Mouse (Mus musculus) layer of hippocampus, adult 8-10 months (tissue): ENCODE results near the gene Ston1. TPM values are rescaled to one million over a fixed set of nuclear protein-coding genes. Genes with fewer than 3 reads are reported as not detected.
A peak's percentile ranks its signal among the peaks of the same experiment; 100 is the strongest.

Experiments used
- DNase-seq, 2 experiments: peaks; one replicate each; pipeline ENCODE4 v3.0.0; 2022; ENCODE audit warnings: low spot score in 2 of 2
- total RNA-seq, 4 experiments: library from RNA; stranded (reverse); gene quantifications; 2 replicates each; pipeline ENCODE4 v1.2.4; 2022

Ston1 gene
- total RNA-seq = 10 to 100 TPM; 11.3 to 16.7 (median 15.4) TPM

DNA sequence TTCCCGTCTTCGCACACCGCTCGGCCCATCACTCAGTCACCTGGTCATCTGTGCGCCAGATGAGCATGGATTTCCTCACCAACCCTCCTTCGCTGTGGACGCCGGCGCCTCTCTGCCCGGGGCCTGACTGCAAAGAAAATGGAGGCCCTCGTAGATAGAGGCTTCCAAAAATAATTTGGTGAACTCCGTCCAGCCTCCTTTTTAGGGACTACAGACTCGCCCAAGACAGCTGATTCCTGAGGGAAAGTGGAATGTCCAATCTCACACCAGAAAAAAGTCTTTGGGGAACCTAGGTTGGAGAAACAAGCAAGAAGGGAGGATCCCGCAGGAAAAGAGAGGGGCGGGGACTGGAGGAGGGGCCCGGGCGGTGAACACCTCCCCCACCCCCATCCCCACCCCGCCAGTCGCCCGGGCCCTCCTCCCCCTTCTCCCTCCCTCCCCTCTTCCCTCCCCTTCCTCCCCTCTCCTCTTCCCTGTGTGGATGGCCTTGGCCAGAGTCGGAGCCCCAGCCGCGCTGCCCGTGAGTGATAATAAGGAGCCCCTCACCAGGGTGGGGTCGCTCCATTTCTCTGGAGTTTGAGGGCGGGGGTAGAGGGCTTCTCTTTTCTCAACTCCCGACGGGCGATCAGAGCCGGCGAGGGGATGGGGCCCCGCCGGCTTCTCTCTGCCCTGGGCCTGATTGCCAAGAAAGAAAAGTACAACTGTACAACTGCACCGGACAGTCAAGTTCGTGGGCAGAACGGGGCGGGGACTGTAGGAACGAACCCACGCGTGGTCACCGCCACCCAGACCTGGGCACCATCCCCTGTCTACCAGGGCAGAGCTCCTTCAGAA, at the start of gene Ston1:
Gene Ston1, plus strand, starts transcription at position 463 of the 834 bp plus-strand sequence.
- DNase-seq = peak in 1 of 2 experiments; percentile 61

DNA sequence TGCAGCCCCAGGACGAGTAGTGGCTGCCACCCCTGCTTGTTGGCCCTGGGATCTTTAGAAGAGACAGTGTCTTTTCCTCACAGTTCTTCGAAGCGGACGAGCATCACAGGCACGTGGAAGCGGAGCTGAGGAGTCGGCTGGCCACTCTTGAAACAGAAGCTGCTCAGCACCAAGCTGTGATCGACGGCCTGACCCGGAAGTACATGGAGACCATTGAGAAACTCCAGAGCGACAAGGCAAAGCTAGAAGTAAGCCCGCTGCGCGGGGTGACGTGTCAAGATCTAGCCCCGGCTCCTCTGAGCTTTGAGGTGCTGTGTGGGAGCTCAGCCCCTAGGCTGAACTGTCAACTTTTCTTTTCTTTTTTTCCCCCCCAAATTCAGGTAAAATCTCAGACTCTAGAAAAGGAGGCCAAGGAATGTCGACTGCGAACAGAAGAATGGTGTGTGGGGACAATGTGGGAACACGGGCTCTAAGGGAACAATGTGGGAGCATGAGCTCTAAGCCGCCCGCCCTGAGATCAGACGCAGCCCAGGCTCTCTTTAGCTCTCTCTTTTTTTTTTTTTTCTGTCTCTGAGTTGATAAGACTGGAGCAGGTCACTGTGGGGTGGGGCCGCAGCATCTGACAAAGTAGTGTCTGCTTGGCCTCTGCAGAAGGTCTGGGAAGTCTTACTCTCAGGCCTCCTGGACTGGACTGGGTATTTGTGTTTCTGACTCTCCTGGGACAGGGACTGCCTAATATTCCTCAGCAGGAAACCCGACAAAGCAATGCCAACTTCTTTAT, 47.9 kb upstream of the Ston1 start:
- DNase-seq = no peak

DNA sequence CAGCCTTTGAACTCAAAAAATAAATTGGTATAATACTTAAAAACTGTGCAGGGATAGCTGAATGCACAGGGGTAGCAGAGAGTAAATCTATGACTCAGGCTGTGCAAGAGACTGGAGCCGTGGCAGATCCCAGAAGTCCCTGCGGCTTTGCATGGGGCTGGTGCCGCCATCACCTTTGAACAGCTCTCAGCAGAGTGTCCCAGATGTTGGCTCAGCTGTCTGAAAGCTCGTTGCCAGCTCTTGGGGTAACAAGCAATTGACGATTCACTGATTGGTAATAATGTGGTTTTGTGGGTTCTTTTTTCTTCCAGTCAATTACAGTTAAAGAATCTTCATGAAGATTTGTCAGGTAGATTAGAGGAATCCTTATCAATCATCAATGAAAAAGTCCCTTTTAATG, 47.1 kb upstream of the Ston1 start:
- no peak for DNase-seq

DNA sequence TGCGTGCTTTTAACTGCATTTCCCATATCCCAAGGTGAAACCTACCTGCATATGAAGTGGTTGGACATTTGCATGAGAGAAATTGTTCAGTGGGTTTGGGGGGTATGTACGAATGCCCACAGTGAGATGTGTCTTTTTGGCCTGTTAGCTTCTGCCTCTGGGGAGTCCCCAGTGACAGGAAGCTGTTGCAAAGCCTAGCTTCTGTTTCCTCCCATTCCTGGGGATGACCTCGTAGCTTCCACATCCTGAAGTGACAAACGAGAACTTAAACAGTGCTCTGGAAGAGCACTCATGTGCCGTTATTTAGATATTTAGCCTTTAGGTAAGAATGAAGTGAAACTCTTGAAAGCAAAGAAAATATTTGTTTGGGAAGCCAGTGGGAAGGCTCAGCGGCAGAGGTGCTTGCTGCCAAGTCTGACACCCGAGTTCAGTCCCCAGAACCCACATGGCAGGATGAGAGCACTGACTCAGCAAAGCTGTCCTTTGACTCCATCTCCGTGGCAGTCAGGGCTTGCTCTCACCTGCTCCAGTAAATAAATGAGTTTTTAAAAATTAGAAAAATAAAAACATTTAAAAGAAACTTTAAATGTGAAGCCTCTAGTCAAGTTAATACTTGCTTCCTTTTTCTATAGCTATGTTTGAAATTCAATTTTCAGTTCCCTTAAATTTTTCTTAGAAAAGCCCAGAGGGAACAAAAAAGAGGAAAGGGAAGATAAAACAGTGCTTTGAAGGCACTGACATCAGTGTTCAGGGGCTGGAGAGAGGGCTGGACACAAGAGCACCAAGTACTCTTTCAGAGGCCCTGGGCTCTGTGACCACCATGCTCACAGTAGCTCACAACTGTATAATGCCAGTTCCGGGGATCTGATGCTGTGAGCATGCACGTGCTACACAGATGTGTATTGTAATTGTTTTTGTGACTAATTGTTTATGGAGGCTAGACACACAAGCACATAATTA, 46.2 kb upstream of the Ston1 start:
- DNase-seq = no peak

DNA sequence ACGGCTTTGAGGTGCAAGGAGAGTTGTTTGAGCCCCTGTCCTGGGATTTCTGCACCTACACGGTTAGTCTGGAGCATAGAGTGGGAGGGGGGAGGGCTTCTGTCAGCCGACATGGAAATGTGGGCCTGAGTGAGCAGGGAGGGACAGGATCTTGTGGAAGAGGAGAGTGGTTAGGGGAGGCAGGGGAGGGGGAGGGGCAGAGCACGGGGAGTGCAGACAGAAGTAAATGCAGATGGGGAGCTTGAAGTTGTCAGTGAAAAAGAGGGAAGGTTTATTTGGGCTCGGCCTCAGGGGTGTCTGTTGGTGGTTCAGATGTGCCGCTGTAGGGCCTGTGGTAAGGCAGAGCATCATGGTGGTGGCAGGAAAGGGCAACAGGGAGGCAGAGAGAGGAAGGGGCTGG, 44.9 kb upstream of the Ston1 start:
- no peak for DNase-seq

DNA sequence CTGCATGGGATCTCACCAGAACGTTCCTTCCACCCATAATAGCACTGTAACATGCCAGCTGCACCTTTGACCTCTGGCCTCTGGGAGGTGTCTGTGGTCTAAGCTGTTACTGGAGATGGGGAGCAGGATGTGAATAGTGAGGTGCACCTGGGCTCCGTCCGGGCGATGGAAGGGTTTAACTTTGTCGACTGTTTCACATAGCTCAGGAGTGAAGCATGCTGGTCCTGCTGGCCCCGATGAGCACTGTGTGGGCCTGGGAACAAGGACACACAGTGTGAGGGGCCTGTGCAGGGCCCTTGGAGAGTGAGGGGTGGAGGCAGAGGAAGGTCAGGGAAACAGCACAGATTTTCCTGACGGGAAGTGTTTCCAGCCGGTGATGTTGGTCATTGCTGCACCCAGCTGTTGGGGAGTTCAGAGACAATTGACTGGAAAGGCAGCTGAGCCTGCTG, 44.5 kb upstream of the Ston1 start:
- DNase-seq = no peak

DNA sequence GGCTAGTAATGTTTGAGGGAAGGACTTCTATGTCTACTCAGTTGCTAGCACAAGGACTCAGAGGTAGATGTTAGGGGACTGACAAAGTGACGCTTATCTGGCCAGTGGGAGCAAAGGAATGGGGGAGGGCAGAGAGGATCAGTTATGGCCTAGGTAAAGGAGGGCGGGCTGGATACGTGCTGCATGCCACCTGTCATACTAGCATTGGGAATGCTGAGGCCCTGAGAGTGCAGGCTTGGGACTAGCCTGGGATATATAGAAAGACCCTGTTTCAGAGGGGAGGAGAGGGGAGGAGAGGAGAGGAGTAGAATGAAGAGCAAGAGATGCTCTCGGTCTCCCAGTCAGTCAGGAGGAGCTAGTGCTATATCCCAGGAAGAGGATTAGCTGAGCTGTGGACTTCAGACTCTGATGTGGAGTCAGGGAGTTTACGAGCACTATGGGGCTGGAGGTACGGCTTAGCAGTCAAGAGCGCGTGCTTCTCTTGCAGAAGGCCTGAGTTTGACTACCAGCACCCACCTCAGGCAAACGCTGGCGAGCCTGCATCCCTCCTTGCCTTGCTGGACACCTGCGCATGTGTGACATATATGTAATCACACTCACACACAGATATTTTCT, 43.9 kb upstream of the Ston1 start:
- DNase-seq = no peak

DNA sequence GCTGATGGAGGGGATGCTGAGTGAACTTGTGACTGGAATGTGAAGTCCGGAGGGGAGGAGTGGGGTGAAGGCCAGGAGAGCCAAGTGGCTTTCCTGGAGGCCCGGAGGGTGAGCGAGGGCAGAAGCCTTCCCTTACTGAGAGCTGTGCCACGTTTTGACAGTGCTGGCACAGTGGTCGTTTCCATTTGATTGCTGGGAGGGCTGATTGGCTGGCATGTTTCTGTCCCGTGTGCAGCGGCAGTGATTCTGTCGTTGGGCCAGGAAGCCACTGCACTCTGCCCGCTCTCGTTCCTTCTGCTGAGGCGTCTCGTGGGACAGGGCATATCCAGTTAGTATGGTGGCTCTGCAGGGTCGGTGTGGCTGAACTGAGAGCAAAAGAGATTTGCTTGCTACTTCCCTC, 41.3 kb upstream of the Ston1 start:
- DNase-seq = no peak

DNA sequence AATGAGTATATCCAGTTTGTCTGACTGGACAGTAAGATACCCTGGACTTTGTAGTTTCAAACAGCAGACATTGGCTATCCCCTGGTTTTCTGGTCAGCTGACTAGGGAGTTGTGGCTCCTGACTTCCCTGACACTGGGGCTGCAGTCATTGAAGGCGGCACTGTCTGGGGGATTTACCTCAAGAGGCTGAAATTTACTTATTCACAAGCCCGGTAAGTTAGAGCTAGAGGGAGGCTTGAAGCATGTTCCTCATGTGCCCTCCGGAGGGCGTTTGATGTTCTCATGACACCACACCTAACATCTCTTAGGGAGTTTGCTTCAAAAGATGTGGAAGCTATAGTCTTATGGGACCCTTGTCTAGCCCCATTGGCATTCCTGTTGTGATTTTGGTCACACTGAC, 40.8 kb upstream of the Ston1 start:
- no peak for DNase-seq

DNA sequence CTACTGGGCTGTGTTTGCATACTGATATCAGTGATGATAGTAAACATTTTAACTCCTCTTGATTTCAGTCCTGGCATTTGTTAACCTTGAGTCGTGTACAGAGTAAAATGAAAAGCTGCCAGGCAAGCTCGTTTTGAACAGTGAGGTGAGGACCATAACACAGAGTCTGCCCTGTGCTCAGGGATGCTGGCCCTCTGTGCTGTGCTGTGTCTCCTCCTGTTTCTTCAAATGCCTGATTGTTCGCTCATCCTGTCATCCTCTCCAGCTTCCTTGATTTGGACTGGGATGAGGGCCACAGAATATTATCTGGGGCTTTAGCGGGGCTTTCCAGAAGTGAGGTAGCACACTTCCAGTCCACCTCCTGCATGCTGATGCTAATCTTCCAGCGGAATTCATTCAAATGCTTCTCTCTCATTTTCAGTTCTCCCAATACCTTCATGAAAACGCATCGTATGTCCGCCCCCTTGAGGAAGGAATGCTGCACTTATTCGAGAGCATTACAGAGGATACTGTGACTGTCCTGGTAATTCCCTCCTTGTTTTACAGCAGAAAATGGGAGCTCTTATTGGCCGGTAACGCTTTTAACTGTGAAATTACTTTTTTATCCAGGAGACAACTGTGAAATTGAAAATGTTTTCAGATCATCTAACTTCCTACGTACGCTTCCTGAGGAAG, 39.2 kb upstream of the Ston1 start:
- peak; percentile 56 to 70 for DNase-seq

DNA sequence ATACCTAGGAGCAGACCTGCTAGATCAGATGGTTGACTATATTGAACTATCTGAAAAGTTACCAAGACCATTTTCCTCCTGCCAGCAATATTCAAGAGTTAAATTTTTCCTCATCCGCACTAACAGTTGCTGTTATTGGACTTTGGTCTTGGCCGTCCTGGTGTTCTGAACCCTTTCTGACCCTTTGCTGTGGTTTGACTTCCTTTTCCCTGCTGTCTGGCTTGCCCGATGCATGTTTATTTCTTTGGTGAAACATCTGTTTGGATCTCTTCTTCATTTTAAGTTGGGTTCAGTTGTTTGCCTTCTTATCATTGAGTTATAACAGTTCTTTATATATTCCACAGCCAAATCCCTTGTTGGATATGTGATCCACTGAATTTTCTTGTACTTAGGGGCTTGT, 33.9 kb upstream of the Ston1 start:
- DNase-seq = no peak

DNA sequence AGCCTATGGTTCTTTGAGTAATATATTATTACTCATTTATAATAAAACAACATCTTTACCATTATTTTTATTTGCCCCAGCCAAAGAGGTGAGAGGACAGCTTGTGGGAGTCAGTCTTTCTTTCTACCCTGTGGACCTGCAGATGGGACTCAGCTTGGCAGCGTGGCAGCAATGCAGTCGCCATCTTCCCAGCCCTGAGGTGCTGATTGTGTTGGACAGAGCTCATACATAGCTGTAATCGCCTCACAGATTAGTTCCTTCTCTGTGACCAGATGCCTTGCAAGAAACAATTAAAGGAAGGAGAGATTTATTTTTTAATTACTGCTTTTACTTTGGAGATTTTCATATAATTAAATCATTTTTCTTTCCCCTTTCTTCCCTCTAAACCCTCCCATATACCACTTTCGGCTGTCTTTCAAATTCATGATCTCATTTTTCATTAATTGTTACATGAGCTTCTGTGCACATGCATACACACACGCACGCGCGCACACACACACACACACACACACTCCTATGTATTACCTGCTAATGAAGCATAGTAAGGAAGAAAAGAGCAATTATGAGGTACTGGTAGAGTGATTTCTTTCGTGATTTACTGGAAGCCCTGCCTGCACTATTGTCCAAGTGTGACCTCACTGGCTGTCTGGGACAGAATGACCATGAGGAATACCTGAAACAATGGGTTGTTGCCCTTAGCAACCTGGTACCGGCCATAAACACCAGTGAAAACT, 27.5 kb upstream of the Ston1 start:
- no peak for DNase-seq

DNA sequence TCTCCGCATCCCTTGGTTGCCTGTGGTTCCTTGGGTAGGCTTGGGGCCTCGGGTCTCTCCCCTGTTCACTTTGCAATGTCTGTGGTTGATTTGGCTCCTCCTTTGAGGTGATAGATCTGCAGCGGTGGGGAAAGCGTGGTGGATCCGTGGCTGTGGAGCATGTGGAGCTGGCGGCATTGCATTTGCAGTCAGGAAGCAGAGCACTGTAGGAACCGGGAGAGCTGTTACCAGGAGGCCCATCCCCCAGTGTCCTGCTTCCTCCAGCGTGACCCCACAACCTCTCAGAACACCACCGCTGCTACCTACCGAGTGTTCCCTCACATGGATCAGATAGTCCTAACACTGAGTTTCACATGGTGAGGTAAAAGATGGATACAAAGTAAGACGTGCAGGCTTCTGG, 26.7 kb upstream of the Ston1 start:
- DNase-seq = no peak

DNA sequence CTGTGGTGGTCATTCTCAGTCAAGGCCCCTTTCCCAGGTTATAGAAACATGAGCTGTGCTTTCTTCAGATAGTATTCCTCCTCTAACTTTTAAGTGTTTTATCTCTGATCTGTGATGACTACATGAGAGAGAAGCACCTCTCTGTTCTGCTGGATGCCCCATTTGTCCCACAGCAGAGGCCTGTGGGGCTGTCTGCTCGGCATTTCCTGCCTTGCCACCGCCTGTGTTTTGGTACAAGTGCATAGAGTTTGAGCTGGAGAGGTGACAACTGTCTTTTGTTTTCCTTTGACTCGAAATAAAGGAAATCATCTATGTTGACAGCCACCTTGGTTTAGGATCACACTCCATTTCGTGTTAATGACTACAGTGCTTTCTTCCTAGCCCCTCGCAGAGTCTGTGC, 22.7 kb upstream of the Ston1 start:
- DNase-seq = no peak

DNA sequence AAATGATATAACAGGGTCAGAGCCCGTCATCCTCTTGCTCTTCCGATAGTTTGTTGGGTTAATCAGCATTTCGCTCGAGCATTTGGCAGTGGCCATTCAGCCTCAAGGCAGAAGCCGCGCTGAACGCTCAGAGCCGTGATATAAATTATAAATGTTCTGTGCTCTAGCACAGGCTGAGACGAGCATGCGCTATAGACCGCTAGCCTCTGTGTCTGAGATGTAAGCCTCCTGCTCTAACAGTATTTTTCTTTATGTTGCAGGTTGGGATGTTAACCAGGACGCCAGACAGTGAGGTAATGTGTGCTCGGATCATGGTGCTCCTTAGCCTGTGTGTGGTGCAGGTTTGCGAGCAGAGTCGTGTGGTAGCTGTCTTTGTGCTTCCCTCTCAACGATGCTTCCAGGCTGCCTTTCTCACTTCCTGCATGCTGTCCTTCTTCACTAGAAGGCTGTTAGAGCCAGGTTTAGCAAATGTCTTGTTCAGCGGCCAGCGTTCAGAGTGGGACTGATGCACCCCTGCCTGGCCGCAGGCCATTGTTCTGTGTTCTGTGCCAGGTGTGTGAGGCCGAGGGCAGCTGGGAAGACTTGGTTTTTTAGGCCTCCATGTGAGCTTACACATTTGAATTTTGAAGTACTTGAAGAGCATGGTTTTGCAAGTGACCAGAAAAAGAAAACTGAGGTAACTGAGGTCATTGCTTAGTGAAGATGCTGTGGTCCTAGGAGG, 18.8 kb upstream of the Ston1 start:
- no peak for DNase-seq

DNA sequence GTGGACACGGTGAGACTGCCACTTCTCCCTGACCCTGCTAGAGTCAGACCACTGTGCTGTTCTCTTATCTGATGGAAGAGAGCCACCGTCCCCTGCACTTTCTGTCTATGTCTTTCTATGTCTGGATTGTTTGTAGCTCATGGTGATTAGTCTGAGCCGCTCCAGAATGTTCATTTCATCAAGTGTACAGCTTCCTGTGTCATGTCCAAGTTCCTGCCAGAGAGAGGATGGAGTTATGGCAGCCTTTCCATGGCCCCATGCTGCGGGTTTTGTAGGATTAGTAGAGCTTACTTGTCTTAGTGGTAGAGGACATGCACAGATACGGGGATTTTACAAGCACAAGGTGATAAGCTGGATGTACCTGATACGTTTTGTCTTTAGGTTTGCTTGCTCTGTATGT, 16.9 kb upstream of the Ston1 start:
- DNase-seq = no peak

DNA sequence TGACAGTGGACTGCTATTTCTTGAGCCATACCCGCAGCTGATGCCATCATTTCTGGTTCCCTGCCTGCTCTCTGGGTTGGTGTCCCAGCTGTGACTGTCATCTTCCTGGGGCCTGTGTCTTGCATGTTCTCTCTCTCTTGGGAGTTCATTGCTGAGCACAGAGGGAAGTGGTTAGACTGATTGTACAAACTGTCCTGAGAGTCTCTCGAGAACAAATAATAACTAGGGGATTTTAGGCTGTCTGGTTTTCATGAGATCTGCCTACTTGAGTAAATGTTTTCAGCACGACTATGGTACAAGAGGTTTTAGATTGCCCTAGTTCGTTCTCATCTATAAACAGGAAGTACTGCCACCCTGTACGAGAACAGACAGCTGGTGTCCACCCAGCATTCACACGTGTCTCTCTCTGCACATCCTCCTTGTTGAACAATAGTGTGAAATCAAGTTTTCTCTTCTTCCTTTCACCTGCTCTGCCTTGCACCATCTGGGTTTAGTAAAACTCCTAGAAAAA, 15.9 kb upstream of the Ston1 start:
- no peak for DNase-seq

DNA sequence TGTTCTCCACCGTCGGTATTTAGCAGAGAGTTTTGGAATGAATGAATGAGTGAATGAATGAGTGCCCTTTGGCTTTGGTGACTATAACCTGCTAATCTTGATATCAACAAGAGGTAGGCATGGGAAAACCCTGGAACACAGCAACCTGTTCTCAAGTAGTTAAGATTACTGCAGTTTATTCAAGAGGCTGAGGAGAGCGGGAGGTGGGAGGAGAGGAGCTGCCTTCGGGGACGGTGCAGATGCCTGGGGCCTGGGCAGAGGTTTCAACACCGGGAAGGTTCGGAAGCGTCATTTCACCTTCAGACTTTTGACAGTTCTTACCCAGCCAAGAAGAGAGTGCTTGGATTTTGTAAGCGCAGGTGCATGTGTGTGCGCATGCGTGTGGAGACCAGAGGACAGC, 14.5 kb upstream of the Ston1 start:
- DNase-seq = no peak

DNA sequence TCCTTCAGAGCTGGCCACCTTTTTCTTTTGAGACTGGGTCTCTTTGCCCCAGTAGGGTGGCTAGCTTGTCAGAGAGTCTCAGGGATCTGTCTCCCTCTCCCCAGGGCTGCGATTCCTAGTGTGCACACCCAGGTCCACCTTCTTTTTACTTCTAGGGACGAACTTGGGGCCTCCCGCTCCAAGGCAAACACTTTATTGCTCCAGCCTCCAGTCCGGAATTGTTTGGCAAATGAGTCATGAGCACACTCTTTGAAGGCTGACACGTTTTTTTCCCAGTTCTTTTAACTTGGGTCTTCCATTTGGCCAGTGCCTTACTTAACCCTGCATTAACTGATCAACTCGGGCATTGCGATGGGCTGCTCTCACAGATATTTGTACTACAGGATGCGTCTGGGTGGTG, 14.1 kb upstream of the Ston1 start:
- no peak for DNase-seq
